Mouse (Mus musculus) midbrain, postnatal 0 days (tissue): ENCODE measurements around the gene Vash1. TPM values are rescaled to one million over a fixed set of nuclear protein-coding genes. Genes with fewer than 3 reads are reported as not detected.

ENCODE experiments used
- ATAC-seq: fragments of 200-750 bp; cut with Nextera tagmentation; 2 replicates; pipeline ENCODE4 v1.8.0; 2017; ENCODE audit warnings: moderate number of reproducible peaks, mild to moderate bottlenecking, moderate TSS enrichment, moderate library complexity; ENCODE audit not compliant: low FRiP score
- DNase-seq: peaks from one replicate; pipeline ENCODE4 v3.0.0-alpha.2; 2015; ENCODE audit warnings: low spot score
- H3K27ac ChIP-seq: fragments of 300-500 bp; sonication (generic); 2 replicates; pipeline ENCODE4 v1.5.1; 2014; ENCODE audit warnings: low read depth, mild to moderate bottlenecking, low read length, mixed read lengths
- H3K27me3 ChIP-seq: fragments of 300-500 bp; sonication (generic); 2 replicates; pipeline ENCODE4 v1.6.1; 2014; ENCODE audit warnings: low read length, control low read depth, mixed read lengths; ENCODE audit not compliant: insufficient read depth
- H3K36me3 ChIP-seq: fragments of 300-500 bp; sonication (generic); 2 replicates; pipeline ENCODE4 v1.6.1; 2014; ENCODE audit warnings: low read length, control low read depth, mixed read lengths; ENCODE audit not compliant: insufficient read depth
- H3K4me1 ChIP-seq: fragments of 300-500 bp; sonication (generic); 2 replicates; pipeline ENCODE4 v1.6.1; 2014; ENCODE audit warnings: mild to moderate bottlenecking, control low read depth, antibody characterized with exemption, low read length, mixed read lengths; ENCODE audit not compliant: insufficient read depth
- H3K4me2 ChIP-seq: fragments of 300-500 bp; sonication (generic); 2 replicates; pipeline ENCODE4 v1.6.1; 2014; ENCODE audit warnings: low read depth, mild to moderate bottlenecking, low read length, mixed read lengths; ENCODE audit not compliant: poor library complexity, severe bottlenecking
- H3K4me3 ChIP-seq: fragments of 300-500 bp; sonication (generic); 2 replicates; pipeline ENCODE4 v1.5.1; 2014; ENCODE audit warnings: low read depth, mild to moderate bottlenecking, low read length, moderate library complexity
- H3K9ac ChIP-seq: fragments of 300-500 bp; sonication (generic); replicated peaks from 2 replicates; pipeline ENCODE4 v1.6.1; 2014; ENCODE audit warnings: mild to moderate bottlenecking, low read length, moderate library complexity, mixed read lengths; ENCODE audit not compliant: poor library complexity, severe bottlenecking
- H3K9me3 ChIP-seq: fragments of 300-500 bp; sonication (generic); 2 replicates; pipeline ENCODE4 v1.6.1; 2016; ENCODE audit warnings: low read length, control low read depth
- CTCF ChIP-seq: IDR thresholded peaks from 2 replicates; pipeline ENCODE4 v1.5.1; 2016; ENCODE audit warnings: antibody characterized with exemption, mild to moderate bottlenecking
- WGBS: fragments of 180-500 bp; shearing (Covaris S2); extraction: QIAGEN DNeasy Blood & Tissue Kit; methylation state at CpG from one replicate; pipeline ENCODE4 v1.1.7; 2014; 5-methylcytosine and 5-hydroxymethylcytosine counted together
- polyA plus RNA-seq: library from polyadenylated mRNA; unstranded; fragments of >200 nt; fragmentation: Nextera tagmentation; extraction: Ambion mirVana; gene quantifications from 2 replicates; pipeline ENCODE4 v1.2.1, GENCODE M21; 2015
- total RNA-seq: library from RNA; depleted of rRNA; stranded (reverse); fragments of >200 nt; gene quantifications from 2 replicates; pipeline ENCODE4 v1.2.3, GENCODE M21; 2014; rRNA removed

The Vash1 gene
- total RNA-seq, result 84.3 and 89.4 TPM in 2 replicates
- polyA plus RNA-seq, result 20.3 and 25.4 TPM in 2 replicates

GRCm38 (mm10) chr12:86678591-86679545 is at the start of gene Vash1:
TSS of gene Vash1 (plus strand) at chr12:86678700.
- Histone ChIP-seq H3K27ac (peak within 1 kb of the TSS; percentile 94), H3K4me3 (peak within 1 kb of the TSS; percentile 65), H3K27me3 (no peaks in the 10 kb centered on the region), H3K36me3 (0 out of 2 replicates have a peak, but pooled peaks cover 3% of the 10 kb centered on the region), H3K9me3 (no peaks in the 10 kb centered on the region), H3K4me1 (peaks cover 16% of the 10 kb centered on the region), H3K9ac (peak within 1 kb of the TSS; percentile 88), H3K4me2 (peak within 1 kb of the TSS; percentile 84)
- 0 out of 2 replicates have a peak, but pooled peaks have one; percentile 0 for TF ChIP-seq CTCF
- under 1% methylated on average over 82 of the region's 94 CpGs for WGBS
- peak; percentile 78 for DNase-seq
- peak; percentile 69 for ATAC-seq

GRCm38 (mm10) chr12:86628783-86629172 is 49.7 kb upstream of the Vash1 start:
- DNase-seq (no peak), ATAC-seq (no peak)
- Histone ChIP-seq H3K9me3 (no peaks in the 10 kb centered on the region), H3K36me3 (no peaks in the 10 kb centered on the region), H3K4me1 (no peaks in the 10 kb centered on the region), H3K9ac (no peak overlapping the region), H3K27me3 (no peaks in the 10 kb centered on the region), H3K4me2 (no peak overlapping the region), H3K27ac (no peak overlapping the region), H3K4me3 (no peak overlapping the region)
- no peak for TF ChIP-seq CTCF
- 71% methylated on average over 6 of the region's 6 CpGs for WGBS

GRCm38 (mm10) chr12:86641763-86642162 is 36.7 kb upstream of the Vash1 start:
- no peak overlapping the region for H3K9ac ChIP-seq
- no peaks in the 10 kb centered on the region for H3K9me3 ChIP-seq
- DNase-seq (peak; percentile 59), ATAC-seq (no peak)
- H3K36me3 ChIP-seq, result no peaks in the 10 kb centered on the region
- no peak overlapping the region for H3K4me3 ChIP-seq
- H3K4me2 ChIP-seq, result no peak overlapping the region
- 39% methylated on average over 8 of the region's 8 CpGs for WGBS
- no peak overlapping the region for H3K27ac ChIP-seq
- no peaks in the 10 kb centered on the region for H3K27me3 ChIP-seq
- H3K4me1 ChIP-seq, result peaks cover 5% of the 10 kb centered on the region; the same call in 1 of the 2 replicates
- TF ChIP-seq CTCF, result peak; percentile 77

GRCm38 (mm10) chr12:86644512-86645273 is 33.8 kb upstream of the Vash1 start:
- Histone ChIP-seq H3K9me3 (no peaks in the 10 kb centered on the region), H3K9ac (0 out of 2 replicates have a peak overlapping the region, but pooled peaks have one; percentile 9), H3K4me3 (no peak overlapping the region), H3K27ac (0 out of 2 replicates have a peak overlapping the region, but pooled peaks have one; percentile 1), H3K4me2 (no peak overlapping the region), H3K27me3 (no peaks in the 10 kb centered on the region), H3K4me1 (peaks cover 5% of the 10 kb centered on the region; the same call in 1 of the 2 replicates), H3K36me3 (no peaks in the 10 kb centered on the region)
- no peak for TF ChIP-seq CTCF
- DNase-seq (peak; percentile 75), ATAC-seq (peak; percentile 68)
- WGBS, result 39% methylated on average over 17 of the region's 17 CpGs

GRCm38 (mm10) chr12:86645494-86645893 is 33.0 kb upstream of the Vash1 start:
- Histone ChIP-seq H3K36me3 (no peaks in the 10 kb centered on the region), H3K4me1 (peaks cover 5% of the 10 kb centered on the region; the same call in 1 of the 2 replicates), H3K4me2 (no peak overlapping the region), H3K27me3 (no peaks in the 10 kb centered on the region), H3K9me3 (no peaks in the 10 kb centered on the region), H3K4me3 (no peak overlapping the region), H3K27ac (no peak overlapping the region), H3K9ac (no peak overlapping the region)
- ATAC-seq (no peak), DNase-seq (no peak)
- 90% methylated on average over 5 of the region's 5 CpGs for WGBS
- no peak for TF ChIP-seq CTCF
